Mouse (Mus musculus) left cerebral cortex, adult 9 months (tissue): ENCODE measurements around the gene Clvs2.

Experiments used
- DNase-seq, 2 experiments: peaks; one replicate each; pipeline ENCODE4 v3.0.0; 2022; ENCODE audit warnings: low spot score in 2 of 2

Clvs2 gene

DNA sequence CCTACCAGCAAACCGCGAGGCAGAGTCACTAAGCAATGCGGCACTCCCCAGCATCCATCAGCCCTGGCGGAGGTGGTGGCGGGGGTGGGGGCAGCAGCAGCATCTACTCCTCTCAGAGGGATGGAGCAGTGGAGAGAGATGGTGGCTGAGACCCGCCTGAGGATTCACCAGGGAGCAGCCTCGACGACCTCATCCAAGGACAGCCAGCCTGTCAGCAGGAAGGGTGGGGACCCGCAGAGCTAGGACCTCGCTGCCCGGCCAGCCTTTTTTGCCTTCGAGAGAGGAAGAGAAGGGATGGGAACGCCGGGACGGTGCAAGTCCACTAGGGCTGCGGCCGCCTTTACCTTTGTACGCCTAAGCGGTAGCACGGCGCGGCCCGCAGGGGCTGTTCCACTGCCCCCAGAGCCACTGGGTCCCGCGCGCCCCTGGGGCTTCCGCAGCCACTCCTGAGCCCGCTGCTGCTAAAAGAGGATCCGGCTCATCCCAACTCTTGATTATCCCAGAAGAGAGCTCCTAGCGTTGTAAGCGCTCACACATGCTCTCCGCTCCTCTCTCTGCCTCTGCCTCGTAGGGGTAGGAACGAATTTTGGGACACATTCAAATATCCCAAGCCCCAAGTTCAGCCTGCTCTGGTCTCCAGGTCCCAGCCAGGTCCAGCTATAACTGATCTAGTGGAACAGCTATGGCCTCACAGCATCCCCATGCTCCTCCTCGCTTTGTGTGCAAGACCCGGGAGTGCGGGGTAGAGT lies at the start of gene Clvs2:
TSS of gene Clvs2 (minus strand) at position 639 of the 749 bp plus-strand sequence.
- DNase-seq = peak; percentile 72 to 88

DNA sequence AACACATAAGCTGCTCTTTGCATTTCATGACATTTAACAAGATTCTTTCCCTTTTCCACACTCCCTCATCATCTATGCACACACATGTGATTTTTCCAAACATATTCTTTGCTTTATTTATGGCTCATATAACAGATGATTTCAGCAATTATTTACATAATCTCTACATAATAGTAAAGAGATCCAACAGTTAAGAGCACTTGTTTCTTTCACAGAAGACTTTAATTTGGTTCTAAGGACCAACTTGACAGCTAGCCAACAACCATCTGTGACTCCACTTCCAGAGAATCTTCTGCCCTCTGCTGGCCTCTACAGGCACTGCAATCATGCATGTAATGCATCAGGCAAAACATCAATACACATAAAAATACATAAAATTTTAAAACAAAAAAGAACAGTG lies 28.6 kb upstream of the Clvs2 start:
- peak; percentile 18 to 86 for DNase-seq

DNA sequence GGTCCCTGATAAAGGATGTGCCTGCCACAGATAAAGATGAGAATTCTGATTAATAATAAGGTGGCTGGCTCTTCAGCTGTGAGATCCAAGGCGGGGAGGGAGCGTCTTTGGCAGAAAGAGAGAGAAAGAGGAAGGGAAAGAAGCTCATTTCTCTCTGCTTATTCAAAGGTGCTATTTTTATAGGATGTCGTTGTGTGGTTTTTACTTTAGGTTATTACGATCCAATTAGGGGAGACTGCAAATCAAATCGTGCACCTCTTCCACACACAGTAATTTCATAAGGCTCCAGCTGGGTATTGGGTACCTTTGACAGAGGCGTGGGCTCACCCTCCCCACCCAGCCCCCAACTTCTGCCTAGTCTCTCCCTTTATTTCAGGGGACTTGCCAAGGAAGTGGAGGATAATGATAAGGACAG lies 985 bp downstream of the Clvs2 start:
- peak; percentile 53 to 64 for DNase-seq

DNA sequence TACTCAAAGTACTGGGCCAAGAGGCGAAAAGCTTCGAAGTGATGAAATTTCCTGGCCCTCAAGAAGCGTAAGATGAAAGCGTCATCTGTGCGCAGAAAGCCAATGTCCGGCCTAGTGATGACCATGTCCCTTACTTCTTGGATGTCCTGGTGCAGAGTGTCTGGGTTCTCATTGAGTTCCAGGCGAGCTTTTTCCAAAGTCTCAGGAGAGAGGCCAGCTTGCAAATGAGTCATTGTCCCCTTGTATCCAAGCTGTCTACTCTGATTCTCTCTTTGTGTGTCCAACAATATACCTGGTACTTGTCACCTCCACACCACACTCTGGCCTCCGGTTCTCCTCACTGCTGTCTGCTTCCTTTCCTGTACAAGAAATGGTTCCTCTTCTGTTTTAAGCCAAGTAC lies 1.9 kb downstream of the Clvs2 start:
- peak in 1 of 2 experiments; percentile 53 for DNase-seq

DNA sequence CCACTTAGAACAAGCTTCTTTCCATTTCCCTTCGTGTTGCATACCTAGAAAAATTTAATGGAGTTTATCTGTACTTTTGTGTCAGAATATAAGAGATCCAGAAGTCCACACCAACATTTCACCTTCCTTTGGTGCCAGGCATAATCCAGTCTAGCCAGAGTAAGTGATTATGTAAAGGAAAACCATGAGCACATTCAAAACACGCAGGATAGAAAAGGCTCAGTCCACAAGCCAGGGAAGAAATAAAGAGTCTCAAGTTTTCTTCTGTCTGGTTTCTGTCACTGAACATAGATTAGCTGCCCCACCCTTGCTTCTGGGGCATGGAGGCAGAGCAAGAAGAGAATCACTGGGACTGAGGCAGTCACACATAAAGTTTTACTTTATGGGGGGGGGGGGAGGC lies 8.4 kb downstream of the Clvs2 start:
- no peak for DNase-seq

DNA sequence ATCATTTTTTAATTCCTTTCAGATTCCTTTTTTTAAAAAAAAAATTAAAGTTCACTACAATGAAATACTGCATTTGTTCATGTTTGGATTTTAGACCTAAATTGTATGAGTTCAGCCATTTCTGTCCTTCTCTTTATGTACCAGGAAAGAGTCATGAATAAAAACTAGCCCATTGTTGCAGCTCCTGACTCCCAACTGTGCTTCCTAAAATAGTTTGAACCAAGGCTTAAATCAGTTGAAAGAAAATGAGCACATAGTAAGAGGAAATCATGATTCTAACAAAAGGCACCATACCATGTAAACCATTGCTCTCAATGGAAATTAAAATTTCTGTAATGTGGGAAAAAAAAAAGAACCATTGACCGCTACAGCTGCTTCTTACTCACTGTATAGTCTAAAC lies 11.4 kb downstream of the Clvs2 start:
- no peak for DNase-seq

DNA sequence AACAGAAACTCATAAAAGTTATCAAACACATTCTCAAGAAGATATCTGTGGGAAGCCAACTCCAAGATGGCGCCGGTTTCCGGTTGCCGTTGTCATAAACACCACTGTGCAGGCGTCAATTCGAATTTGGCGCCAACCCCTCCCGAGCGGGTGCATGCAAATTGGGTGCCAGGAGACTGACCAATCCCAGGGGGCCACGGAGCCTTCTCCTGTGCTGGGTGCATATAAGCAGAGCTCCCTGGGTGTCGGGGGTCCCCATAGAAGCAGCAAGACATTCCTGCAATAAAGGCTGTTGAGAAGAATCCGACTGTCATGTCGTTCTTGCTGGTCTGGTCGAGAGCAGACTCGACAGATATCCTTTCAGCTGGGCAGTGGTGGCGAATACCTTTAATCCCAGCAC lies 31.8 kb downstream of the Clvs2 start:
- no peak for DNase-seq

DNA sequence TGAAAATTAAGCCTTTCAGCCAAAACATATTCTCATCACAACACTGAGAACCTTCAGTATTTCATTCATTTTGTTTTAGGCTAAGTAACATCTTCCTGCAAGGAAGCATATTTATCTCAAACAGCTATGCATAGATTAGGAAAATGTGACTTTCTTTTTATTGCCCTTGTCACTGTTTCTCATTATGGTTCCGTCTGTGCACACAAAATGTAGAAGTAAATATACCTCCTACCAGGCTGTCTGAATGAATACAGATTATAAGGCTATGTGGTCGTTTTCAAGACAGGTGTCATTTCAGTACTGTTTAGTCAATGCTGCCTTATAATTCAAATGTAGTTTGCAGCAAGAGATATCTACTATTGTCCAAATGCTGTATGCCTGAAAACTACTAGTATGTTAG lies 35.8 kb downstream of the Clvs2 start:
- no peak for DNase-seq

DNA sequence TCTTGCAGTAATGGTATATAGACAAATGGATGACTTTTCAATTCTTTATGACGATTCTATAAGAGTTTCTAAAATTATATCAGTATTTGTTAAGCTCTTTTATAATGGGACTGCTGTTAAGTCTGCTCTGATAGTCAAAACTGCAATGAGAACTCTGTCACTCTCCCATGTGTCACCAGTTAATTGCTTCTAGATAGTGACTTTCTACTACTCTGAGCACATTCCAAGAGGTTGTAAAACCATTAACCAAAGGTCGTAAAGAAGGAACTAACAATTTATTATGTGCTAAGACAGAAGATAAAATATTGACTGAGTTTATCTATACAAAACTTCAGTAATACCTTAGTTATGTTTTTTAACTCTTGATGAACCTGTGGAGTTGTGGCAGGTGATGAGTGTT lies 37.5 kb downstream of the Clvs2 start:
- DNase-seq = no peak

DNA sequence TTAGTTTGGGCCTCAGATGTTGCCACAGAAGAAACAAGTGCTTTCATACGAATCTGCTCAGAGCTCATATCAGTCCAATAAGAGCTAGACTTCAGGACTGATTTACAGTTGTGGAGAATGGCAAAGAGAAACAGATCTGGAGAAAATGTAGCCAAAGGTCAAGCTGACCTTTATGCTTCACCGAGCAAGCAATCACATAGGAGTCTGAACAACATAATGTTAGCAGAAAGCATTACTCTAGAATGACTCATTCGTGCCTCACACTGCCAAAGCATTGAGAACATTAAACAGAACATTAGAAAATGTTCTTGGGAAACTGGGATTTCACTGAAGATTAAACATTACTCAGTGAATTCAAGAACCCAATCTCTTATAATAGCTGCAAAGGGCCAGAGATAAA lies 66.5 kb downstream of the Clvs2 start:
- DNase-seq = peak in 1 of 2 experiments; percentile 47

DNA sequence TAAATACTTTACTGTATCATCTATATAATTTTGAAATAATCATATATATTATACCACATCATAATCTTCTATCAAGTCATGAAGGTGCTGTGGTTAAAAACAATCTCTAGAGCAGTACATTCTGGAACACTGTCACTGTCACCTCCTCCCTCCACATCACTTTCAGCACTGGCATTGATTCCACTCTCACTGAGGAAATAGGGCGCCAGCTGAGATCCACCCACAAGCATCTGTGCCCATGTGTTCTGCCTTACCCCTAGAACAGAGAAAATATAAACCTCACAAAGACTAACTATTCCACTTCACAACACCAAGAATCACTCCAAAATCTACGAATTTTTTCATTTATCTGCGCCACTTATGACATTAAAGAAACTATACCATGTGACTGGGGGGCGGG lies 84.2 kb downstream of the Clvs2 start:
- DNase-seq = peak; percentile 78 to 98
